Mouse (Mus musculus): Measurements from ENCODE around the gene Nts.
"Not testable (repeated sequence)": the region's sequence is repeated elsewhere in the genome, so short reads cannot be mapped to it uniquely, and the experiment has no call there.

- not testable (repeated sequence) for TF ChIP-seq CTCF, EP300 (IDR thresholded peaks at IDR 0.05; ENCODE audit: low read depth)
Observed at GRCm38 (mm10) chr10:102435467-102435866, 54.8 kb downstream of the Nts start.

Data from liver, postnatal 0 days (tissue).